Mouse (Mus musculus) embryonic fibroblast, embryonic 13.5 days (primary cell): ENCODE measurements around the gene Cacna2d4.

Source experiments
- CTCF ChIP-seq: IDR thresholded peaks from 2 replicates; pipeline ENCODE4 v1.5.1; 2011; ENCODE audit warnings: mild to moderate bottlenecking, control low read depth, low read length, moderate library complexity, borderline replicate concordance; ENCODE audit not compliant: insufficient read depth
- POLR2A ChIP-seq: IDR thresholded peaks from 2 replicates; pipeline ENCODE4 v1.6.1; 2011; ENCODE audit warnings: low read depth, mild to moderate bottlenecking, control low read depth, low read length, moderate library complexity

- TF ChIP-seq POLR2A (no peak), CTCF (no peak)
Observed at GRCm38 (mm10) chr6:119196382-119197305, 39.7 kb upstream of the Cacna2d4 start, which contains the start of gene Cacna1c.
